Mouse (Mus musculus): ENCODE measurements around the gene Fcrl1.

GRCm38 (mm10) chr3:87360466-87360865 is 15.7 kb upstream of the Fcrl1 start:
- TF ChIP-seq CTCF (IDR thresholded peaks at IDR 0.05; ENCODE audit: extremely low read depth, insufficient read depth, insufficient read length, insufficient replicate concordance) (peak; percentile 41; the same call in 1 of the 2 replicates), POLR2A (IDR thresholded peaks at IDR 0.05; ENCODE audit: low read depth, low read length) (no peak)

Data from spleen, adult 2 months (tissue).